Mouse (Mus musculus) embryonic fibroblast, embryonic 13.5 days (primary cell): ENCODE data around the gene Atp2a2. TPM values are rescaled to one million over a fixed set of nuclear protein-coding genes. Genes with fewer than 3 reads are reported as not detected.

Experiments used
- H3K27ac ChIP-seq: 2 replicates; pipeline ENCODE4 v1.5.1; 2012; ENCODE audit warnings: low read length, control low read depth, inconsistent platforms; ENCODE audit not compliant: insufficient read depth
- H3K4me1 ChIP-seq: 2 replicates; pipeline ENCODE4 v1.6.1; 2011; ENCODE audit warnings: low read length; ENCODE audit not compliant: control insufficient read depth, insufficient read depth
- H3K4me3 ChIP-seq: 2 replicates; pipeline ENCODE4 v1.5.1; 2011; ENCODE audit warnings: mild to moderate bottlenecking, control low read depth, low read length; ENCODE audit not compliant: insufficient read depth
- CTCF ChIP-seq: IDR thresholded peaks from 2 replicates; pipeline ENCODE4 v1.5.1; 2011; ENCODE audit warnings: mild to moderate bottlenecking, control low read depth, low read length, moderate library complexity, borderline replicate concordance; ENCODE audit not compliant: insufficient read depth
- POLR2A ChIP-seq: IDR thresholded peaks from 2 replicates; pipeline ENCODE4 v1.6.1; 2011; ENCODE audit warnings: low read depth, mild to moderate bottlenecking, control low read depth, low read length, moderate library complexity
- polyA plus RNA-seq: library from polyadenylated mRNA; stranded (reverse); fragments of >200 nt; gene quantifications from 2 replicates; pipeline ENCODE4 v1.2.4, GENCODE M21; 2011; ENCODE audit warnings: low read depth; ENCODE audit not compliant: missing spikeins, insufficient read length

Gene Atp2a2
- 176 and 187 TPM in 2 replicates for polyA plus RNA-seq

GRCm38 (mm10) chr5:122502077-122502941 lies at the start of gene Atp2a2:
Gene Atp2a2, minus strand, starts transcription at chr5:122502225.
- H3K27ac ChIP-seq = peak within 1 kb of the TSS; percentile 97
- TF ChIP-seq CTCF (no peak), POLR2A (peak; percentile 88)
- peaks cover 5% of the 10 kb centered on the region for H3K4me1 ChIP-seq
- peak within 1 kb of the TSS; percentile 95 for H3K4me3 ChIP-seq

DNA sequence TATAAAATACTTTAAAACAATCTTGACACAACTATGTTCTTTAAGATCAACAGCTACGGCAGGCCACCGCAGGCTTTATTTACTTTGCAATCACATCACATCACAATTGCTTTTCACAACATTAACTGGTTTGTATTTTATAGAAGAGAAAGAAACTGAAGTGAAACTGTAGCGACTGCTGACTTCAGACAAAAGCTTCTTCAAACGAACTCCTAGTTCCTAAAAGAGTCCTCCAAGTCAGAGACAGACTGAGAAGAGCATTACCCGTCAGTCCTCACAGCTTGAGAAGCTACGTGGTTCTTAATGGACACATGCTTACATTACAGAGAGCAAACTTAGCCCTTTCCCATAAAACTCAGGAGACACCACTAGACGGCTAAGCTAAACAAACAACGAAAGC lies 48.4 kb upstream of the Atp2a2 start:
- TF ChIP-seq POLR2A (no peak), CTCF (no peak)
- Histone ChIP-seq H3K27ac (no peak overlapping the region), H3K4me3 (no peak overlapping the region), H3K4me1 (peaks cover 12% of the 10 kb centered on the region)

GRCm38 (mm10) chr5:122548671-122549070 lies 46.6 kb upstream of the Atp2a2 start:
- H3K4me1 ChIP-seq = peaks cover 12% of the 10 kb centered on the region
- TF ChIP-seq POLR2A (no peak), CTCF (no peak)
- no peak overlapping the region for H3K4me3 ChIP-seq
- H3K27ac ChIP-seq = no peak overlapping the region

GRCm38 (mm10) chr5:122547810-122548209 lies 45.8 kb upstream of the Atp2a2 start:
- TF ChIP-seq CTCF = no peak
- TF ChIP-seq POLR2A = no peak
- no peak overlapping the region for H3K4me3 ChIP-seq
- peaks cover 12% of the 10 kb centered on the region for H3K4me1 ChIP-seq
- peak overlapping the region; percentile 30; the same call in 1 of the 2 replicates for H3K27ac ChIP-seq

- H3K4me1 ChIP-seq = peaks cover 11% of the 10 kb centered on the region
- TF ChIP-seq POLR2A (no peak), CTCF (no peak)
- no peak overlapping the region for H3K4me3 ChIP-seq
- H3K27ac ChIP-seq = peak overlapping the region; percentile 18; the same call in 1 of the 2 replicates
Measured at GRCm38 (mm10) chr5:122547251-122547714, 45.3 kb upstream of the Atp2a2 start.

DNA sequence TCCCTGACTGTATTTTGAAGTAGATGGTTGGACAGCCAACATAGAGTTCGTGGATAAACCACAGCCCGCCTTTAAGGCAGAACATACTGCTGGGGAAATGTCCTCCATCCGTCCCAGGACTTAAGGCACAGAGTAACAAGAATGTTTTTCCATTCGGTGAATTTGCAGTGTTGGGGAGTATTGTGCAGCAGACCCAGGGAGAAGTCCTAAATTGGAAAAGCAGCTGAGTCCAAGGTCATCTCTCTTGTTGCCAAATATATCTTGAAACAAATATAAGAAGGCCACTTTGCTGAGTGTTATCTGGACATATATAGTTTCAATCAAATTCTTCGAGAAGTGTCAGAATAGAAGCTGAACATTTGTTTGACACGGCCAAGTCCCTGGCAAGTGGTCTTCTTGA lies 41.4 kb upstream of the Atp2a2 start:
- TF ChIP-seq POLR2A (no peak), CTCF (no peak)
- no peak overlapping the region for H3K27ac ChIP-seq
- peaks cover 6% of the 10 kb centered on the region; the same call in 1 of the 2 replicates for H3K4me1 ChIP-seq
- no peak overlapping the region for H3K4me3 ChIP-seq

GRCm38 (mm10) chr5:122541871-122542270 lies 39.8 kb upstream of the Atp2a2 start:
- Histone ChIP-seq H3K27ac (no peak overlapping the region), H3K4me1 (no peaks in the 10 kb centered on the region), H3K4me3 (no peak overlapping the region)
- TF ChIP-seq POLR2A = no peak
- no peak for TF ChIP-seq CTCF

GRCm38 (mm10) chr5:122538077-122538476 lies 36.1 kb upstream of the Atp2a2 start:
- Histone ChIP-seq H3K27ac (no peak overlapping the region), H3K4me3 (no peak overlapping the region), H3K4me1 (no peaks in the 10 kb centered on the region)
- TF ChIP-seq CTCF = no peak
- TF ChIP-seq POLR2A = no peak

DNA sequence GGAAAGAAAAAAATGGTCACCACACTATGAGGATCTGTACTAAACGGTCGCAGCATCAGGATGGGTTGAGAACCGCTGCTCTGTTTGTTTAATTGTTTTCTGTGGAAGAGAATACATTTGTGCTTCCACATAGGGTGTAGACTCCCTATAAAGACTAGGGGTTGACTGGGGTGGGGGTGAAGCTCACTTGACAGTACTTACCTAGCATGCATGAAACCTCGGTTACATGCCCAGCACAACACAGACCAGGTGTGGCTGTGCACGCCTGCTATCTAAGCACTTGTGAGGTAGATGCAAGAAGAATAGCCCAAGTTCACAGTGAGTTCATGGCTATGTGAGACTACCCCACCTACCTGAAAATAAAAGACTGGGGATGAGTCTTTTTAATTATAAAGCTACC lies 35.6 kb upstream of the Atp2a2 start:
- Histone ChIP-seq H3K4me1 (no peaks in the 10 kb centered on the region), H3K27ac (no peak overlapping the region), H3K4me3 (no peak overlapping the region)
- no peak for TF ChIP-seq CTCF
- TF ChIP-seq POLR2A = no peak

GRCm38 (mm10) chr5:122533884-122534283 lies 31.9 kb upstream of the Atp2a2 start:
- TF ChIP-seq POLR2A (no peak), CTCF (no peak)

More at GRCm38 (mm10) chr5:122533884-122534283, 31.9 kb upstream of the Atp2a2 start:
- Histone ChIP-seq H3K4me3 (no peak overlapping the region), H3K4me1 (no peaks in the 10 kb centered on the region; the same call in none of the 2 replicates), H3K27ac (no peak overlapping the region)
